10 mouse cellular contexts compared by ENCODE assay signal in the genomic region with DNA sequence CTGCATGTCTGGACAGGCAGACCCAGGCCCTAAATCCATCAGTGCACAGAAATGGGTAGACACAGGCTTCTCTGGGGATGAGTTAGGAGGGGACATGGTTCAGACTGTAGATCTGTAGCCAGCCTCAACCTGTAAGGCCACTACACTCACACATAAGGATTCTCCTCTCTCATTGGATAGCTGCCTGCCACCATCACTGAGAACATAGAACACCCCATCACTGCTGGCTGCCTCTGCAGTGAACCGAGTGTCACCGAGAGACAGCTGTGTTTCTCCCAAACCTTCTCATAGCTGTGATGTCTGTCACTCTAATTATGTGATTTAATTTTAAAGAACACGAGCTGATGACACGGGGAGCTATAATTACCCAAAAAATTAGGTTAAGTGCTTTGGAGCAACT. TPM values are rescaled to one million over a fixed set of nuclear protein-coding genes. Genes with fewer than 3 reads are reported as not detected.
DNase-seq lines count a peak whose midpoint lies in the region; ATAC-seq and TF ChIP-seq lines count a peak whose summit lies in the region.
"Had no signal": no experiment of that assay in that cellular context is flagged by ENCODE, and none has a peak within 500 bp of the region (broad histone marks: within the 10 kb centered on the region; RNA-seq: fewer than 3 reads in every experiment).

No protein-coding gene starts in this region.

- DNase-seq in heart, adult 2 months, result no peak
- DNase-seq in heart, adult 8-10 months (ENCODE audit: low spot score), result no peak
- no peak for DNase-seq in kidney, adult 2 months
- peak; percentile 33 for DNase-seq in midbrain, postnatal 0 days (ENCODE audit: low spot score)
- DNase-seq in midbrain, embryonic 10.5 days (ENCODE audit: low spot score), result no peak
- DNase-seq in cerebellum, postnatal 4 days (ENCODE audit: low spot score in 2 of 2), result no peak

- TF ChIP-seq CTCF in heart, adult 2 months (IDR thresholded peaks at IDR 0.05), result no peak
- TF ChIP-seq CTCF in kidney, adult 2 months (conservative IDR thresholded peaks at IDR 0.05; ENCODE audit: insufficient read depth, insufficient read length, low read depth, low read length), result no peak
- no peak for TF ChIP-seq CTCF in midbrain, postnatal 0 days (IDR thresholded peaks at IDR 0.05)

- no peak for TF ChIP-seq POLR2A in heart, adult 2 months (IDR thresholded peaks at IDR 0.05; ENCODE audit: insufficient read depth, low read depth, low read length)
- TF ChIP-seq POLR2A in kidney, adult 2 months (IDR thresholded peaks at IDR 0.05; ENCODE audit: low read depth, low read length), result no peak

- no peak for TF ChIP-seq EP300 in heart, adult 2 months (IDR thresholded peaks at IDR 0.05; ENCODE audit: insufficient read depth, low read depth, low read length)

- peak overlapping the region; percentile 28; the same call in 1 of the 2 replicates for H3K4me3 ChIP-seq in heart, adult 2 months
- H3K4me3 ChIP-seq in kidney, embryonic 15.5 days (replicated peaks), result no peak overlapping the region
- no peak overlapping the region for H3K4me3 ChIP-seq in kidney, adult 2 months (ENCODE audit: insufficient read depth, low read depth, low read length)
- H3K4me3 ChIP-seq in midbrain, postnatal 0 days (ENCODE audit: low read depth, low read length), result no peak overlapping the region
- H3K4me3 ChIP-seq in midbrain, embryonic 10.5 days, result no peak overlapping the region
- H3K4me3 ChIP-seq in limb, embryonic 15.5 days, result no peak overlapping the region
- H3K4me3 ChIP-seq: forebrain, embryonic 15.5 days had no signal

- H3K9me3 ChIP-seq in kidney, embryonic 15.5 days (replicated peaks), result no peaks in the 10 kb centered on the region
- H3K9me3 ChIP-seq in midbrain, postnatal 0 days (ENCODE audit: low read length), result no peaks in the 10 kb centered on the region
- H3K9me3 ChIP-seq in midbrain, embryonic 10.5 days (replicated peaks), result no peaks in the 10 kb centered on the region
- H3K9me3 ChIP-seq in limb, embryonic 15.5 days, result no peaks in the 10 kb centered on the region
- H3K9me3 ChIP-seq: forebrain, embryonic 15.5 days had no signal

- no peaks in the 10 kb centered on the region; the same call in 1 of the 2 replicates for H3K27me3 ChIP-seq in heart, adult 2 months (ENCODE audit: control insufficient read depth, insufficient read depth, low read length)
- peaks cover 12% of the 10 kb centered on the region for H3K27me3 ChIP-seq in kidney, embryonic 15.5 days
- no peaks in the 10 kb centered on the region for H3K27me3 ChIP-seq in kidney, adult 2 months (replicated peaks; ENCODE audit: control insufficient read depth, insufficient read depth, low read length)
- H3K27me3 ChIP-seq in midbrain, postnatal 0 days (ENCODE audit: insufficient read depth, low read length), result no peaks in the 10 kb centered on the region
- H3K27me3 ChIP-seq in midbrain, embryonic 10.5 days (ENCODE audit: low read depth, poor library complexity, severe bottlenecking), result peaks cover 36% of the 10 kb centered on the region
- no peaks in the 10 kb centered on the region; the same call in 1 of the 2 replicates for H3K27me3 ChIP-seq in limb, embryonic 15.5 days

- H3K4me2 ChIP-seq in kidney, embryonic 15.5 days, result 0 out of 2 replicates have a peak overlapping the region, but pooled peaks have one; percentile 3
- H3K4me2 ChIP-seq in midbrain, postnatal 0 days (ENCODE audit: low read depth, low read length, poor library complexity, severe bottlenecking), result no peak overlapping the region
- 0 out of 2 replicates have a peak overlapping the region, but pooled peaks have one; percentile 24 for H3K4me2 ChIP-seq in limb, embryonic 15.5 days
- H3K4me2 ChIP-seq: forebrain, embryonic 15.5 days had no signal

- H3K4me1 ChIP-seq in heart, adult 2 months (ENCODE audit: control insufficient read depth, insufficient read depth, low read length), result peaks cover 11% of the 10 kb centered on the region
- H3K4me1 ChIP-seq in kidney, embryonic 15.5 days, result peaks cover 42% of the 10 kb centered on the region
- peaks cover 18% of the 10 kb centered on the region for H3K4me1 ChIP-seq in kidney, adult 2 months (ENCODE audit: control insufficient read depth, insufficient read depth, low read length)
- 0 out of 2 replicates have a peak, but pooled peaks cover 2% of the 10 kb centered on the region for H3K4me1 ChIP-seq in midbrain, postnatal 0 days (ENCODE audit: insufficient read depth, low read length)
- H3K4me1 ChIP-seq in midbrain, embryonic 10.5 days, result peaks cover 28% of the 10 kb centered on the region
- peaks cover 49% of the 10 kb centered on the region for H3K4me1 ChIP-seq in limb, embryonic 15.5 days

- 58% methylated on average over 4 of the region's 4 CpGs for WGBS in heart, adult 2 months
- WGBS in kidney, embryonic 15.5 days, result 77% methylated on average over 4 of the region's 4 CpGs
- 56% methylated on average over 4 of the region's 4 CpGs for WGBS in kidney, adult 2 months
- WGBS in midbrain, postnatal 0 days, result 70% methylated on average over 4 of the region's 4 CpGs
- 81% methylated on average over 4 of the region's 4 CpGs for WGBS in midbrain, embryonic 10.5 days
- 62% methylated on average over 4 of the region's 4 CpGs for WGBS in limb, embryonic 15.5 days

- no peaks in the 10 kb centered on the region for H3K79me2 ChIP-seq in heart, adult 2 months (replicated peaks; ENCODE audit: control insufficient read depth, insufficient read depth, low read length)

- H3K36me3 ChIP-seq in heart, adult 2 months (ENCODE audit: control insufficient read depth, insufficient read depth, low read length), result no peaks in the 10 kb centered on the region
- no peaks in the 10 kb centered on the region for H3K36me3 ChIP-seq in kidney, embryonic 15.5 days
- no peaks in the 10 kb centered on the region for H3K36me3 ChIP-seq in kidney, adult 2 months (ENCODE audit: control insufficient read depth, insufficient read depth, low read length)
- H3K36me3 ChIP-seq in midbrain, postnatal 0 days (ENCODE audit: insufficient read depth, low read length), result no peaks in the 10 kb centered on the region
- no peaks in the 10 kb centered on the region for H3K36me3 ChIP-seq in midbrain, embryonic 10.5 days
- H3K36me3 ChIP-seq in limb, embryonic 15.5 days, result no peaks in the 10 kb centered on the region
- H3K36me3 ChIP-seq: forebrain, embryonic 15.5 days had no signal

- peak; percentile 6; the same call in 1 of the 2 replicates for ATAC-seq in kidney, embryonic 15.5 days (replicated peaks; ENCODE audit: low FRiP score)
- no peak; the same call in 1 of the 2 replicates for ATAC-seq in midbrain, postnatal 0 days (ENCODE audit: low FRiP score)
- peak; percentile 42 for ATAC-seq in limb, embryonic 15.5 days (ENCODE audit: insufficient number of reproducible peaks, low FRiP score, low TSS enrichment, low read depth)

- intact Hi-C loops in heart, adult 2 months (cut with DNase I), result loop anchor here (1.0 to 10.0 kb wide), 4 partner anchors 53 to 203 kb away; partner anchors contain the start of genes Dnajb4, Fubp1 and Gipc2

- peak overlapping the region; percentile 66 for H3K27ac ChIP-seq in heart, adult 2 months
- H3K27ac ChIP-seq in kidney, embryonic 15.5 days, result no peak overlapping the region
- no peak overlapping the region for H3K27ac ChIP-seq in kidney, adult 2 months (ENCODE audit: insufficient read depth, low read depth, low read length)
- H3K27ac ChIP-seq in midbrain, postnatal 0 days (ENCODE audit: low read depth, low read length), result no peak overlapping the region
- H3K27ac ChIP-seq in midbrain, embryonic 10.5 days (replicated peaks), result no peak overlapping the region
- H3K27ac ChIP-seq in limb, embryonic 15.5 days, result 0 out of 2 replicates have a peak overlapping the region, but pooled peaks have one; percentile 12
- H3K27ac ChIP-seq: forebrain, embryonic 15.5 days; macrophage had no signal

- peak overlapping the region; percentile 67 for H3K9ac ChIP-seq in heart, adult 2 months (ENCODE audit: low read depth, low read length)
- no peak overlapping the region for H3K9ac ChIP-seq in kidney, embryonic 15.5 days
- no peak overlapping the region for H3K9ac ChIP-seq in midbrain, postnatal 0 days (replicated peaks; ENCODE audit: low read length, poor library complexity, severe bottlenecking)
- H3K9ac ChIP-seq in limb, embryonic 15.5 days, result no peak overlapping the region
- H3K9ac ChIP-seq: forebrain, embryonic 15.5 days had no signal

RNA-seq across cellular contexts. Expression of gene Gipc2, which starts 54.5 kb away (rescaled TPM):
- 1 to 10 TPM; 3.5 to 6.1 TPM for total RNA-seq in heart, adult 2 months (2021)
- 4.8 and 5.2 TPM in 2 replicates for polyA plus RNA-seq in heart, adult 2 months (2012; rRNA removed)
- 1 to 10 TPM; 3.0 to 4.8 (median 3.4) TPM for total RNA-seq in heart, adult 8-10 months (2022)
- 25.4 and 30.4 TPM in 2 replicates for polyA plus RNA-seq in kidney, embryonic 15.5 days (2015; fragmentation: Nextera tagmentation; extraction: Ambion mirVana)
- 109 and 146 TPM in 2 replicates for polyA plus RNA-seq in kidney, adult 2 months (2012; rRNA removed)
- 13.0 and 21.1 TPM in 2 replicates for total RNA-seq in midbrain, postnatal 0 days (2014; rRNA removed)
- polyA plus RNA-seq in midbrain, postnatal 0 days (2015; fragmentation: Nextera tagmentation; extraction: Ambion mirVana), result 10.3 and 12.8 TPM in 2 replicates
- polyA plus RNA-seq in midbrain, embryonic 10.5 days (2016; fragmentation: Nextera tagmentation; extraction: Ambion mirVana), result 0.95 and 1.5 TPM in 2 replicates
- 8.5 and 9.1 TPM in 2 replicates for polyA plus RNA-seq in limb, embryonic 15.5 days (2015; fragmentation: Nextera tagmentation; extraction: Ambion mirVana)
- polyA plus RNA-seq: macrophage had no signal

Comparison
In these comparisons a context has a peak if more than half of its experiments do, and no peak if none do; other contexts are left out.
1. H3K27ac ChIP-seq: peak in heart, adult 2 months (single experiment) and limb, embryonic 15.5 days (single experiment); none in kidney, embryonic 15.5 days (single experiment), kidney, adult 2 months (single experiment), midbrain, postnatal 0 days (single experiment) and midbrain, embryonic 10.5 days (single experiment).